8 mouse cellular contexts compared by ENCODE assay signal in genomic region chr8:11636324-11637057, GRCm38 (mm10). TPM values are rescaled to one million over a fixed set of nuclear protein-coding genes. Genes with fewer than 3 reads are reported as not detected.
DNase-seq lines count a peak whose midpoint lies in the region; ATAC-seq lines count a peak whose summit lies in the region.

No protein-coding gene starts in this region.

- H3K4me1 ChIP-seq in embryonic facial prominence, embryonic 12.5 days = peaks cover 31% of the 10 kb centered on the region
- H3K4me1 ChIP-seq in limb, embryonic 10.5 days = peaks cover 38% of the 10 kb centered on the region
- H3K4me1 ChIP-seq in midbrain, embryonic 12.5 days = peaks cover 31% of the 10 kb centered on the region

- peak overlapping the region; percentile 71 for H3K4me2 ChIP-seq in embryonic facial prominence, embryonic 12.5 days (replicated peaks)
- H3K4me2 ChIP-seq in midbrain, embryonic 12.5 days (replicated peaks) = peak overlapping the region; percentile 93

- H3K27me3 ChIP-seq in embryonic facial prominence, embryonic 12.5 days = no peaks in the 10 kb centered on the region
- H3K27me3 ChIP-seq in limb, embryonic 10.5 days (ENCODE audit: low read depth, poor library complexity, severe bottlenecking) = no peaks in the 10 kb centered on the region
- H3K27me3 ChIP-seq in midbrain, embryonic 12.5 days = no peaks in the 10 kb centered on the region

- peak; percentile 99 for DNase-seq in 3134 (ENCODE audit: extremely low read depth, insufficient read length, low spot score)
- peak; percentile 88 for DNase-seq in adrenal gland, postnatal 25 days
- DNase-seq in heart, adult 18-20 months = peak; percentile 91 to 94
- DNase-seq in kidney, adult 18-20 months = peak; percentile 90
- DNase-seq in limb, embryonic 10.5 days (ENCODE audit: low spot score) = peak; percentile 90
- DNase-seq in skeletal muscle tissue, adult 2 months (ENCODE audit: low read depth, low spot score) = peak; percentile 84

- no peaks in the 10 kb centered on the region for H3K9me3 ChIP-seq in embryonic facial prominence, embryonic 12.5 days
- no peaks in the 10 kb centered on the region for H3K9me3 ChIP-seq in limb, embryonic 10.5 days (replicated peaks)
- H3K9me3 ChIP-seq in midbrain, embryonic 12.5 days = no peaks in the 10 kb centered on the region

- H3K36me3 ChIP-seq in embryonic facial prominence, embryonic 12.5 days = peaks cover 5% of the 10 kb centered on the region
- H3K36me3 ChIP-seq in limb, embryonic 10.5 days = peaks cover 33% of the 10 kb centered on the region
- H3K36me3 ChIP-seq in midbrain, embryonic 12.5 days = peaks cover 24% of the 10 kb centered on the region

- peak overlapping the region; percentile 85; the same call in 1 of the 2 replicates for H3K9ac ChIP-seq in embryonic facial prominence, embryonic 12.5 days
- peak overlapping the region; percentile 95 for H3K9ac ChIP-seq in midbrain, embryonic 12.5 days (replicated peaks)

- peak overlapping the region; percentile 98 for H3K27ac ChIP-seq in embryonic facial prominence, embryonic 12.5 days
- peak overlapping the region; percentile 100 for H3K27ac ChIP-seq in limb, embryonic 10.5 days
- peak overlapping the region; percentile 99 for H3K27ac ChIP-seq in midbrain, embryonic 12.5 days (replicated peaks)

- peak overlapping the region; percentile 82 for H3K4me3 ChIP-seq in embryonic facial prominence, embryonic 12.5 days
- H3K4me3 ChIP-seq in limb, embryonic 10.5 days = peak overlapping the region; percentile 96
- peak overlapping the region; percentile 95 for H3K4me3 ChIP-seq in midbrain, embryonic 12.5 days

- peak; percentile 47 for ATAC-seq in embryonic facial prominence, embryonic 12.5 days (ENCODE audit: insufficient number of reproducible peaks, insufficient read depth, low FRiP score, low TSS enrichment)
- peak; percentile 50 for ATAC-seq in midbrain, embryonic 12.5 days (ENCODE audit: low FRiP score, low read depth)

- WGBS in embryonic facial prominence, embryonic 12.5 days = 5% methylated on average over 30 of the region's 30 CpGs
- 4% methylated on average over 30 of the region's 30 CpGs for WGBS in limb, embryonic 10.5 days
- WGBS in midbrain, embryonic 12.5 days = 6% methylated on average over 30 of the region's 30 CpGs

RNA-seq across cellular contexts. Expression of gene Ankrd10, which starts 0.9 kb away (rescaled TPM):
- total RNA-seq in adrenal gland, postnatal 25 days (2021) = 76.1 and 77.4 TPM in 2 replicates
- 112 and 119 TPM in 2 replicates for polyA plus RNA-seq in embryonic facial prominence, embryonic 12.5 days (2016; fragmentation: Nextera tagmentation; extraction: Ambion mirVana)
- total RNA-seq in heart, adult 18-20 months (2021) = 10 to 100 TPM; 19.6 to 19.8 TPM
- polyA plus RNA-seq in limb, embryonic 10.5 days (2016; fragmentation: Nextera tagmentation; extraction: Ambion mirVana) = 146 and 157 TPM in 2 replicates
- polyA plus RNA-seq in midbrain, embryonic 12.5 days (2016; fragmentation: Nextera tagmentation; extraction: Ambion mirVana) = 119 TPM in 2 replicates

Comparison
In these comparisons a context has a peak if more than half of its experiments do, and no peak if none do; other contexts are left out.
1. Peak in every context shown above with its lines: DNase-seq, ATAC-seq, H3K4me3 ChIP-seq and H3K27ac ChIP-seq.